Mouse (Mus musculus) urinary bladder, adult 18-20 months (tissue): Measurements from ENCODE around the gene Ccdc180.

Experiments
- DNase-seq, 2 experiments: peaks; one replicate each; pipeline ENCODE4 v3.0.0; 2022; ENCODE audit warnings: low spot score in 2 of 2, mixed read lengths in 2 of 2

Ccdc180 gene

GRCm38 (mm10) chr4:45970048-45970560 is 80.0 kb downstream of the Ccdc180 start:
- no peak for DNase-seq

DNA sequence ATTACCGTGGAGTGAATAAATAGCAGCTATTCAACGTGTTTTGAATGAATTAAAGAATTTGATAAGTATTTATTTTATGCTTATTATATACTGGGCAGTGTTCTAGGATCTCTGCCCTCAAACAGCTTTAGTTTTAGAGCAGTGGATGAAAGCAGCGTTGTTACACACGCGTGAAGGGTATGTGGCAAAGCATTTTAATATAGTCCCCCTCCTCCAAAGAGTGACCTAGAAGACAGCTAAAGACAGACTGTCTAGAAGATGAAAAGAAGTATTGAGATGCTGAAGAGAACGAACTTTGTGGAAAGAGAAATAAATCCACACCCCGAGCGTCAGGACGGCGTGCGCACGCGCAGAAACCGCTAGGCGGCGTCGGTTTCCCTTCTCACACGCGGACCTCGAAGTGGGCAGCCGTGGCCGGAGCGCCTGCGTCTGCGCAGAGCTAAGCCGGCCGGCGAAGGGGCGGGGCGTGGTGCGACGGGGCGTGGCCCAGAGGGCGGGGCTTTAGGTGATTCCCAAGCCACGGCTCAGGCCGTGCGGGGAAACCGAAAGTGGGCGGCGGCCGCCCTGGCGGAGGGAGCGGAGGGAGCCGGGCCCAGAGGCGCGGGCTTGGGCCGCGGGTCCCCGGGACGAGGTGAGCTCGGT is 81.8 kb downstream of the Ccdc180 start:
- peak; percentile 99 to 100 for DNase-seq

DNA sequence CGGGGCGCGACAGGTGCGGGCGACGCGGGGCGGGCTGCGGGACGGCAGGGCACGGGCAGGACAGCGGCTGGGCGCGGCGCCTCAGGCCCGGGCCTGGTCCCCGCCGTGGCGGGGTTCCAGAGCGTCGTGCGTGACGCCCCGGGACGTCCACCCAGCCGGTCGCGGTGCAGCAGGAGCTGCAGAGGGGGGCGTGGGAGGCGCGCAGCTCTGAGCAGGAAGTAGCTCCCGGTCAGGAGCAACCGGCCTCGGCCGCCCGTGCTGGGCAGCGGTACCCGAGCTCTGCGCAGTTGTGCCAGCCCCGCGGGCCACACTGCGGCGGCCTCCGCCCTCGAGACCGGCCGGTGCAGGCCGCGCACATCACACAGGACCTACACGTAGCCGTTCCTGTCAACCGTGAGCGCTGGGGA is 82.3 kb downstream of the Ccdc180 start:
- DNase-seq, result no peak

DNA sequence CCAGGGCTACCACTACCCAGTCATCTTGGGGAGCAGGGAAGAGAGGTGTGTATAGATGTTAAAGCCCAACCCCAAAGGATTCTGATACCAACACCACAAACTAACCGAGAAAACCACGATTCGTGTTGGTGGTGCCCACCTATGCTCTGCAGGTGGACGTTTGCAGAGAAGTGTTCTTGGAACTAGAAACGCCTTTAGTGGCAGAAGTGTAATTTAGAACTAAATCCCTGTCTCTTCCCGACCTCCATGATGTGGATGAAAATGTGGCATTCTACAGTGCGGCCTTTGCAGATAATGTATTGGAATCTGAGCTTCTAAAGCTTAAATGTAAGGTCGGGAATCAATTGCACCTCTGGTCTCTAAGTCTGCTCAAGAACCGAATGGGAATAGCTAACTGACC is 82.8 kb downstream of the Ccdc180 start:
- no peak for DNase-seq

DNA sequence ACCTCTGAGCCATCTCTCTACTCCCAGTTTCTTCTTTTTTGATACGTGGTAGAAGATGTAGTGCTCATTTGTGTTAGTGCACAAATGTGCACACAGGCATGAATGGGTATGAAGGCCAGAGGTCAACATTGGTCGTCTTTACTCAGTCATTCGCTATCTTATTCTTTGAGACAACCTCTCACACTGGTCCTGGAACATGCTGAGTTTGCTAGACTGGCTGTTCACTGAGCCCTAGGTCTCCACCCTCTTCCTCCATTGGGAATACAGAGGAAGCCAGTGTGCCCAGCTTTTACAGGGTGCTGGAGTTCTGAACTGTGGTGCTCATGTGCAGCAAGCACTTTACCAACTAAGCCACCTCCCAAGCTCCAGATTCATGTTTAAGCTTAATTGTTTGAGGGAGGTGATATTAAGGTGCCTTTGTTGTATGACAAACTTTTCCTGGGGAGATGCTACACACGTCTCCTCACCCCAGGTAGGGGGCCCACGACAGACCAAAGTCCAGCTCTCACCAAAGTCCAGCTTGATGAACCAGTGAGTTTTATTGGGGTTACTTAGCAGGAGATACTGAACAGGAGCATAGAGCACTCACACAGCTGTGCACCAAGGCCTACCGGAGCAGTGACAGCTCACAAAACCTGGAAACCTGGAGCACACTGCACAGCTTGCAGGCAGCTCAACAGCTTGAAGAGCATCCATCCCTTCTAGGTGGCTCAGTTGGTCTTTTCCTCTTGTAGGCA is 87.0 kb downstream of the Ccdc180 start:
- no peak for DNase-seq

DNA sequence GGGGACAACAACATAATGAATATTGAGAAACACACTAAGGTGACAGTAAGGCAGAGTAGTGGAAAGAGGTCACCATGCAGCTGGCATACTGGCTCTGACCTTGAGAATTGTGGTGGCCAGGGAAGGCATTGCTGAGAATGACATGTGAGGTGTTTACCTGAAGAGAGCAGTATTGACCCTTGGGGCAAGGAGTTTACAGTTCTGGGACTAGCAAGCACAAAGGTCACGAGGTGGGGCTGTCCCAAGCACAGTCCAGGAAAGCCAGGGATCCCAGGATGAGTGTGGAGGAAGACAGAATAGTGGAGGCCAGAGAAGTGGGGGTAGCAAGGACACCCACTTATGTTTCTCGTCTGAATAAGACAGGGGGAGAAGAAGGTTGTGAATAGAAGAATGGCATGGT is 89.8 kb downstream of the Ccdc180 start:
- DNase-seq, result no peak

DNA sequence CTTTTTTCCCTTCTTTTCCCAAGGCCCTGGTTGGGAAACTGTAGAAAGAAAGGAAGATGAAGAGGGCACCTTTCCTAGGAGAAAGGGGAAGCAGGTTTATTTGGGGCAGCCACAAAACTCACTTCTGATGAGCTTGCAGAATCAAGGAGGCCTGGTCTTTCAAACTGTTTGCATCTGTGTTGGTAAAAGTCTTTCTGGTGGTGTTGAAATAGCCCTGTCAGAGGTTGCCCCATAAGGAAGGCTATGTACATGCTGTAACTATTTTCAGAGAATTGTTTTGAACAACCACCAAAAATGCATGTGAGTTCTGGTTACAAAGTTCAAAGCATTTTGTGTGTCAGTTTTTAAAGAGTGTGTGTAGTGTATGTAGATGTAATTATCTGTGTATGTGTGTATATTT is 91.0 kb downstream of the Ccdc180 start:
- no peak for DNase-seq

- no peak for DNase-seq
Observed at GRCm38 (mm10) chr4:45990427-45991135, 100.5 kb downstream of the Ccdc180 start.

DNA sequence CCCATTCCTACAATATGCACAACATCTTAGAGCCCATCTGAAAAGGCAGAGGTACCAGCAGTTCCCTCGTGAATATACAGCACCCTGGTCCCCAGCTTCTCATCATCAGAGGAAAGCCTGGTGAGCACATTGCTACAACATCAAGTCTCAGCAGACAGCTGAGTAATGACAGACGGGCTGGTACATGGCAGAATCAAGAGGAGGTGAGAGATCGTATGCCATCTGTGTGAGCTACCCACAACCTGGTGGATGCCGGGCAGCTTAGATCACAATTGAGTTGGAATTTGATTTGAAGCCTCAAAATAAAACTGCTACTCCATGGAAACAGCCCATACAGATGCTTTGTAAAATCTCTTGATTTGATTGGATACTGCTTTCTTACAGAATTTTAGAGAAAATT is 108.4 kb downstream of the Ccdc180 start:
- no peak for DNase-seq
